Mouse (Mus musculus): ENCODE results near the gene Hcn2. TPM values are rescaled to one million over a fixed set of nuclear protein-coding genes. Genes with fewer than 3 reads are reported as not detected.
"Not testable (repeated sequence)": the region's sequence is repeated elsewhere in the genome, so short reads cannot be mapped to it uniquely, and the experiment has no call there.

Hcn2 gene
- total RNA-seq, 2 experiments from 2014 or later, result 22.6 to 27.6 TPM

DNA sequence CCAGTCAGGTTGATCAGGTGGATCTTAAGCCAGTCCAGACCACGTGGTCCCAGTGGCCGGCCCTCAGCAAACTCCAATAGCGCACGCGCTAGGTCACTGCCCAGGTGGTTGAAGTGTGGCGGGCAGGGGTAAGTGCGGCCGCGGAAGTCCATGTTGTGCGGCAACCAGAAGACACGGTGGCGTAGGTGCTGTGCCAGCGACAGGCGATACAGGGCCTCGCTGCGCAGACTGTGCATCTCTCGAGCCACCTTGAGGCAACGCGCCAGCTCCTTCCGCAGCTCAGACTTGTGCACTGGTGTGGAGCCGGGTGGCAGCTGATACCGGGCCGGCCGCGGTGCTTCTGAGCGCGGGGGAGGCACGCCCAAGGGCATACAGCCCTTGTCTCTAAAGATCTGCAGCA is 22.8 kb downstream of the Hcn2 start:
- intact Hi-C loops (cut with DNase I), result no loop called here
- DNase-seq, result no peak

DNA sequence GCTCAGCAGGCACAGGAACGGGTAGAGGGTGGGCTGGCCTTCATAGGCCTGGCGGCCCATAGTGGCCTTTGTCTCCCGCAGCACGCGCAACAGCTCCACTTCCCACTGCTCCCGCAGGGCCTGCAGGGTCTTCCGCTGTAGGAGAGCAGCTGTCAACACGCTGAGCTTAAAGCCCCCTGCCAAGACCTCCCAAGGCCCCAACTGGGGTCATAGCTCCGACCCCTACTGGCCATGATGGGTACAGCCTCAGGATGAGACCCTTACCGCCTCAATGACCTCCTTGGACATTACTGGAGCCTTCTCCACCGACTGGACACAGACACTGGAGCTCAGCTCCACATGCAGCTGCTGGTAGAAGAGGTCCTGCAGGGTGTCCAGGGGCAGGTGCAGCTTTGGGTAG is 24.4 kb downstream of the Hcn2 start:
- DNase-seq, result no peak
- intact Hi-C loops (cut with DNase I), result no loop called here

DNA sequence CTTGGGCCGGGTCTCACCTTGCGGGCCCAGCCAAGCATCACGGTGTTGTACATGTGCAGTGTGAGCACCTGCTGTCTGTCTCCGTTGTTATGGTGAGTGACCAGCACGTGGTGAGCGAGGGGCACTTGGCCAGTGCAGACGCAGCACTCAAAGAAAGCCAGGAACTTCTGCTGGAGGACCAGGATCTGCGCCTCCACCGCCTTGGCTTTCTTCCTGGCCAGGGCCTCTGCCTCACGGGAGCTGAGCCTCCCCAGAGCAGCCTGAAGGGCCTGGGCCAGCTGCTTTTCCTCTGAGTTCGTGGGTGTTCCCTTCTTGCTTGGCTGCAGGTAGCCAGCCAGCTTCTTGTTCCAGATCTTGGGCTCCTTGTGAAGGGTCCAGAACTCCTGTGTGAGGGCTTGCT is 26.7 kb downstream of the Hcn2 start:
- no peak for DNase-seq
- intact Hi-C loops (cut with DNase I), result no loop called here

DNA sequence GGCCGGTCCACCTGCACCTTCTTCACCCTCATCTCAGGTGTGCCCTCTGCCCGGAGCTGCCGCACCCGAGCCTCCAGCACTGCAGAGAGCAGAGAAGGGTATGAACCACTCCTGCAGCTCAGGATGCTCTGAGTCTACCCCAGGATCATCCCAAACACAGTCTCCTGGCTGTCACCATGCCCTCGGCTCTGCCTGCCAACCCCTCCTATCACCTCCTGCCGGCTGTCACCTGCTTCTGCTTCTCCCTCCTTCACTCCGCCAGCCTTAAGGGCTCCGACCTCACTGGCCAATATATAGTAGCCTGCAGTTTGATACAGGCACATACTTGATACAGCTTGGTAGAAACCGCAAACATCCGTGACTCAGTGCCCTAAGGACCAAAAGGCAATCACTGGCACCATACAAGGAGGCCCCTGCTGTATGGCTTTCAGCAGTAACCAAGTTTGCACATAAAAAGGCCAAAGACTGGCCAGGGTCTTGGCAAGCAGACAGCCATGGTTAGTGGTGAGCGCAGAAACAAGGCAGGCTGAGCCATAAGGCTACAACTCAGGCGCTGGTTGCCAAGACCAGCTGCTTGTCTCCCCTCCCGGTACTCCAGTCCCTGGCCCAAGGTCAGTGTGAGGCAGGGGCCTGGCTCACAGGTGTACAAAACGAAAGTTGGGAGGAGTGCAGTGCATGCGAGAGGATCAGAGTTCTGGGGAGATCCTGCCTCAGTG is 27.4 kb downstream of the Hcn2 start:
- intact Hi-C loops (cut with DNase I), result no loop called here
- no peak for DNase-seq

DNA sequence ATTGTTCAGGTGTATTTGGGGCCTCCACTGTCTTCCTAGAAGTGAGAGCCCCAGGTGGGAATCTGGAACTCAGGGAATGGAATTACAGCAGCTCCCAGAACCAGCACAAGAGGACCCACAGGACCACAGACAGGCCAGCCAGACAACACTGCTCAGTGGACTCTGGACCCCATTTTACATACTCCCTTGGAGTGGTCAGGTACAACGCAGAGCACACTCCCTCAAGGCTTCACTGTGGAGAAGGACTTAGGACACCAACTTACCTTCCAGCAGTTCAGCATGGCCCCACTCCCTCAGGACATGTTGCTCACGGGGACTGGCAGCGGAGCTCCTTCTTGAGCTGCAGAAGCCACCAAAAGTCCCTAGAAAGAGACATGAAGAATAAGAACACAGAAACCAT is 29.0 kb downstream of the Hcn2 start:
- no peak for DNase-seq
- intact Hi-C loops (cut with DNase I), result no loop called here

GRCm38 (mm10) chr10:79745898-79746773 is 29.7 kb downstream of the Hcn2 start, which contains the start of gene Polrmt:
Gene Polrmt, minus strand, starts transcription at chr10:79746581.
- intact Hi-C loops (cut with DNase I), result no loop called here
- peak; percentile 96 to 97 for DNase-seq

GRCm38 (mm10) chr10:79746774-79747151 is 30.3 kb downstream of the Hcn2 start:
- intact Hi-C loops (cut with DNase I), result no loop called here

DNA sequence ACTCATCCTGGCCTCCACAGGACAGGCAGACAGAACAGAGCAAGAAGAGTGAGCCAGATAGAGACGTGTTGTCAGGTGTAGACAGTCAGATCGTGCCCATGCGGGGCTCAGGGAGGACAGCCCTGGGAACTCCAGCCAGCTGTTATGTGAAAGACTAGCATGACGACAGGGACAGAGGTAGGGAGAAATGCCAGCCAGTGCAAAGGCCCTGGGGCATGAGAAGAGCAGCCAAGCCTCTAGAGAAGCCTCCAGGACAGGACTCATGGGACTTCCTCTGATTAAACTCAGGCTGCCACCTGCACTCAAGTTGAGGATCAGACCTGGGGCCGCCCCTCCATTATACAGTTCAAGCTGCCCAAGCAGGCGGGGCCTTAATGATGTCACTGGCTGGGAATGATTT is 32.1 kb downstream of the Hcn2 start:
- DNase-seq, result no peak
- intact Hi-C loops (cut with DNase I), result no loop called here

More at GRCm38 (mm10) chr10:79746774-79747151, 30.3 kb downstream of the Hcn2 start:
- no peak for DNase-seq

DNA sequence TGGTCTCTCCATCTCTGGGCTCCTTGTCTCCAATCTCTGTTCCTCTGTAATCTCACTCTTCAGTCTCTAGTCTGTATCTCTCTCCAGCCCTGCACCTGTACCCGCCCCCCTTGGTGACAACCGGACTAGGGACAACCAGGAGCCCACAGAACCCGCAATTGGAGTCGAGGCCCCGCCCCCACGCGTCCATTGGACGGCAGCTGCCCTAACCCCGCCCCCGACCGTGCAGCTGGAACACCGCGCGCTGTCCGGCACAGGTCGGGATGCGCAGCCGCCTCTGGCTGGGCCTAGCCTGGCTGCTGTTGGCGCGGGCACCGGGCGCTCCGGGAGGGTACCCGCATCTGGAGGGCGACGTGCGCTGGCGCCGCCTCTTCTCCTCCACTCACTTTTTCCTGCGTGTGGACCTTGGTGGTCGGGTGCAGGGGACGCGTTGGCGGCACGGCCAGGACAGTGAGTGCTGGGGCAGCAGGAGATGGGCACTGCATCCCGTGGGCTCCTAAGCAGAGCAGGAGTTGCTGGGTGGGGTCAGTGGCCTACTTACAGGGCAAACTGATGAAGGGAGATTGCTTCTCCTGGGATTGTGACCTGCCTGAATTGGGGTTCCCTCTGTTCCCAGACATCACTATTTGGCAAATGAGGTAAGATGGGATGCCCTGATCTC is 38.6 kb downstream of the Hcn2 start, which contains the start of gene Fgf22:
Fgf22 (plus strand) TSS at position 221 of the 661 bp plus-strand sequence.
- intact Hi-C loops (cut with DNase I), result no loop called here
- peak; percentile 57 to 66 for DNase-seq

DNA sequence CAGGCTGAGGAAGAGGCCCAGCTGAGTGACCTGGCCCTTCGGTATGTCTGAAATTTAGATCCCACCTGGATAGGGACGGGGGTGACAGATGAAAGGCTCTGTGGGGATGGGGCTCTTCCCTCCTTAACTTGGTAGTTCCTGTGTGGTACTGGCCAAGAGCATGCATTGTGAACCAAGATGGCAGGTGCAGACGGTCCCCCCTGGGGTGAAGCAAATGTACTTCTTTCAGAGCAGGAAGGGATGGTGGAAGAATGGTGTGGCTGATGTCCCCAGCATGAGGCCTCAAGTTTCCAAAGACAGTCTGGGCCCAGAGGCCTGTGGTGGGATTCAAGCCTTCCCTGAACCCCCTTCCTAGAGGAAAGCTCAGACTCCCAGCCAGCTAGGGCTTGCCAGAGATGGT is 39.4 kb downstream of the Hcn2 start:
- intact Hi-C loops (cut with DNase I), result no loop called here

DNA sequence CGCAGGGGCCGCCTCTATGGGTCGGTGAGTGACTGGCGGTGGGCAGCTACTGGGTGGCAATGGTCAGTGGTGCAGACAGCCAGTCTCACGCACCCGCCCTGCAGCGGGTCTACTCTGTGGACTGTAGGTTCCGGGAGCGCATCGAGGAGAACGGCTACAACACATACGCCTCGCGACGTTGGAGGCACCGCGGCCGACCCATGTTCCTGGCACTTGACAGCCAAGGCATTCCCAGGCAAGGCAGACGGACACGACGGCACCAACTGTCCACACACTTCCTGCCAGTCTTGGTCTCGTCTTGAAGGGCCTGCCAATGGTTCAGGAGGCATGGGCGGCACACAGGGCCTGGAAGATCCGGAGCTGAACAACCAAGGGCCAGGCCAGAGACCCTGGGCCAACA is 40.2 kb downstream of the Hcn2 start:
- intact Hi-C loops (cut with DNase I), result no loop called here

More for the DNA sequence above, 39.4 kb downstream of the Hcn2 start:
- no peak for DNase-seq

DNA sequence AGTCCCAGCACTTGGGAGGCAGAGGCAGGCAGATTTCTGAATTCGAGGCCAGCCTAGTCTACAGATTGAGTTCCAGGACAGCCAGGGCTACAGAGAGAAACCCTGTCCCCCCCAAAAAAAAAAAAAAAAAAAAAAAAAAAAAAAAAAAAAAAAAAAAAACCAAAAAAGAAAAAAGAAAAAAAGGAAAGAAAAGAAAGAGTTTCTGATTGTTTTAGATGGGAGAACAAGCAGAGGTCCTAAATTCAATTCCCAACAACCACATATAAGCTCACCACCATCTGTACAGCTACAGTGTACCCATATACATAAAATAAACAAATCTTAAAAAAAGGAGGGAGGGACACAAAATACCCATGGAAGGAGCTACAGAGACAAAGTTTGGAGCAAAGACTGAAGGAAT is 43.2 kb downstream of the Hcn2 start:
- intact Hi-C loops (cut with DNase I); DNase-seq: not testable (repeated sequence)

More for the DNA sequence above, 40.2 kb downstream of the Hcn2 start:
- DNase-seq, result no peak

- intact Hi-C loops (cut with DNase I), result no loop called here
- DNase-seq, result no peak
These were observed 44.2 kb downstream of the Hcn2 start for GRCm38 (mm10) chr10:79760603-79761143.

GRCm38 (mm10) chr10:79762875-79763274 is 46.4 kb downstream of the Hcn2 start:
- no peak for DNase-seq
- intact Hi-C loops (cut with DNase I), result no loop called here

- intact Hi-C loops (cut with DNase I), result no loop called here
These were observed 47.8 kb downstream of the Hcn2 start for GRCm38 (mm10) chr10:79764234-79764633.

GRCm38 (mm10) chr10:79765228-79765745 is 48.9 kb downstream of the Hcn2 start:
- no peak for DNase-seq
- intact Hi-C loops (cut with DNase I), result no loop called here

More at GRCm38 (mm10) chr10:79764234-79764633, 47.8 kb downstream of the Hcn2 start:
- peak in 1 of 2 experiments; percentile 48 for DNase-seq

DNA sequence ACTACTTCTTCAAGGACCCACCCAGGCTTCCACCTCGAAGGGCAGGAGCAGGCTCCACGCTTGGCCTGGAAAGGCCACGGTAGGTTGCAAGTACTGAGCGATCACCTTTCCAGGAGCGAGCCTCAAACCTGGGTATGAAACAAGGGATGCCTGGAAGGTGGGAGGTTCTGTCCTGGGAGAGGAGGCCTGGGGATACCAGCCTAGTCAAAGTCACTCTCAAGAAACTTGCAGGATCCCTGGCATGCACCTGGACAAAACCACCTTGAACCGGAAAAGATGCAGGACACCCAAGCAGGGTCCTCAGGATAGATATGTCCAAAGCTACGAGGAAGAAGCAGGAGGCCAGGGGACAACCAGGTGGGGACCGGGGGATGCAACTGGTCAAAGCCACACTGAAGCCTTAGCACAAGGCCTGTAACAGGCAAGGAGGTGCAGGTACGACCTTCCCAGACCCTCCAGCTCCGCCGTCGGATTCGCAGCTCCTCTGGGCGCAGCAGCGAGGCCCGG is 49.6 kb downstream of the Hcn2 start:
- DNase-seq, result no peak
- intact Hi-C loops (cut with DNase I), result no loop called here

DNA sequence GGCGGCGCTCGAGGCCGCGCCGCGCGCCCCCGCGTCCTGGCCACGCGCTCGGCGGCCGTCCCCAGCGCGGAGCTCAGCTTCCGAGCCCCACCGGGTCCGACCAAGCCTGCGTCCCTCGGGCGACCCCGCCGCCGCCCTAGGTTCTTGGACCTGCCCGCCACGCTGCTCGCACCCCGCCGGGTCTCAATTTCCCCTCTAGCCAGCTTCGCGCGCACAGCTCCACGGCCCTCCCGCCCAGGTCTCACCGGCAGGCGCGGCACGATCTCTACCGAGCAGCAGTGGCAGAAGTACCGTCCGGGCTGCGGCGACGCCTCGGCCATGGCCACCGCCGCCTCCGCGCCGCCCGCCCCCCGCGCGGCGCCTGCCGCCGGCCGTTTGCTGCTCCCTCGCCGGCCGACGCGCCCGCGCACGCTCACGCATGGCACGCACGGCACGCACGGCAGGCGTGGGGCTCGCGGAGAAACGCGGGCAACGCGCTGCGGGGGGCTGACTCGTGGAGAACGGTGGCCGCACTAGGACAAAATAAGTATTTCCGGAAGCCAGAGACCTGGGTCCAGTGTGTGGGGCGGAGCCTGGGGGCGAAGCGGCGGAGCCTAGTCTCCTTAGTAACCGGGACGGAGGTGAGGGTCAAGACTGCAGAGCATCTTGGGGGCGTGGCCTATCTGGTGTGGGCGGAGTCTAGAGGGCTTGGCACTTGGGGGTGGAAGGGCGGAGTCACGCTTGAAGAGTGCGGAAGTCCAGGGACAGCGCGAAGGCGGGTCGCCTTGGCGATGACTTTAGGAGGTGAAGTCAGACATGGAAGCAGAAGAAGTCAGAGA is 50.3 kb downstream of the Hcn2 start, which contains the start of gene Rnf126:
Rnf126 (minus strand) TSS at position 445 of the 818 bp plus-strand sequence.
- intact Hi-C loops (cut with DNase I), result no loop called here
- DNase-seq, result peak; percentile 99 to 100
